Mouse (Mus musculus): ENCODE results near the gene Cage1. TPM values are rescaled to one million over a fixed set of nuclear protein-coding genes. Genes with fewer than 3 reads are reported as not detected.

Cage1 gene
- polyA plus RNA-seq, 1 experiment from 2014 or later = 3.4 TPM

DNA sequence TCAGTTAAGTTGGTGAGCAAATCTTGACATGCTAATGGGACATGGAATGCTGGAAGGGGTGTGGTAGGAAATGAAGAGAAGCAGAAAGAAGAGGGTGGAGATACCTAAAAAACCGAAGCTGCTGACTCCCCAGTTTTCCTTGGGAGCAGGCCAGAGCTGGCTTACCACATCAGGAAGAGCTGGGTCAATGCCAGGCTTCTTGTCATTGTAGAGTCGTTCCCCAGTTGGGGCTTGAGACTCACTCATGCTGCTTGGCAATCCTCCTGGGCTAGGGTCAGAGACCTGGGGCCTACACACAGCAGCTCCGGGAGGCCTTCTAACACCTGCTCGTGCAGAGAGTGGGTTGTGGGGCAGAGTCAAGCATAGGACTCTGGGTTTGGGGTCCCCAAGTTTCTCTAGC lies 34.1 kb upstream of the Cage1 start:
- Histone ChIP-seq H3K27ac (no peak overlapping the region), H3K9me3 (ENCODE audit: control insufficient read depth, low read length) (no peaks in the 10 kb centered on the region), H3K36me3 (replicated peaks; ENCODE audit: control insufficient read depth, insufficient read depth) (no peaks in the 10 kb centered on the region), H3K9ac (no peak overlapping the region), H3K27me3 (ENCODE audit: control insufficient read depth, insufficient read depth, low read length) (no peaks in the 10 kb centered on the region), H3K4me3 (replicated peaks; ENCODE audit: low read length) (no peak overlapping the region), H3K4me1 (replicated peaks; ENCODE audit: control insufficient read depth, insufficient read depth, low read length) (no peaks in the 10 kb centered on the region), H3K4me2 (replicated peaks) (no peak overlapping the region)
- ATAC-seq (ENCODE audit: low FRiP score) (no peak), DNase-seq (ENCODE audit: low spot score) (no peak)
- 77% methylated on average over 4 of the region's 4 CpGs for WGBS

- DNase-seq (ENCODE audit: low spot score) = peak; percentile 80
- no peak overlapping the region for H3K4me3 ChIP-seq (replicated peaks; ENCODE audit: low read length)
- H3K4me1 ChIP-seq (replicated peaks; ENCODE audit: control insufficient read depth, insufficient read depth, low read length) = no peaks in the 10 kb centered on the region
- H3K9me3 ChIP-seq (ENCODE audit: control insufficient read depth, low read length) = no peaks in the 10 kb centered on the region
- H3K36me3 ChIP-seq (replicated peaks; ENCODE audit: control insufficient read depth, insufficient read depth) = peaks cover 24% of the 10 kb centered on the region
- ATAC-seq (ENCODE audit: low FRiP score) = no peak; the same call in 1 of the 2 replicates
- no peaks in the 10 kb centered on the region for H3K27me3 ChIP-seq (ENCODE audit: control insufficient read depth, insufficient read depth, low read length)
- H3K27ac ChIP-seq = no peak overlapping the region
- WGBS = 76% methylated on average over 11 of the region's 11 CpGs
- no peak overlapping the region for H3K9ac ChIP-seq
- H3K4me2 ChIP-seq (replicated peaks) = no peak overlapping the region
Observed at GRCm38 (mm10) chr13:38064854-38065663, 28.2 kb upstream of the Cage1 start.

DNA sequence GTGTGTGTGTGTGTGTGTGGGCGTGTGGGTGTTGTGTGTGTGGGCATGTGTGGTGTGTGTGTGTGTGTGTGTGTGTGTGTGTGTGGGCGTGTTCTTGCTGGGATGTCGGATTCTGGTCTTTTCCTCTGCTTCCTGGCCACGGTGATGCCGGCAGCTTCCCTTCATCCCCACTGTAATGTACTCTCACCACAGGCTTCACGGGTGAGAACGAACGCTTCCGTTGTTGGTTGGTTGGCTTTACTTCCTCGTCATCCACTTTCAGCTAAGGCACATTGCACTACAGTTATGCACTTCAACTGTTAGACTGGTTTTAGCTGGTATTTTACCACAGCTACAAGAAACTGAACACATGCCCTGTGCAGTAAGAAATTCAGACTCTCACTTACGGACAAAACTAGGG lies 25.8 kb upstream of the Cage1 start:
- ATAC-seq (ENCODE audit: low FRiP score) (no peak), DNase-seq (ENCODE audit: low spot score) (no peak)
- WGBS = 94% methylated on average over 11 of the region's 11 CpGs
- Histone ChIP-seq H3K27ac (no peak overlapping the region), H3K4me2 (replicated peaks) (no peak overlapping the region), H3K36me3 (replicated peaks; ENCODE audit: control insufficient read depth, insufficient read depth) (peaks cover 47% of the 10 kb centered on the region), H3K27me3 (ENCODE audit: control insufficient read depth, insufficient read depth, low read length) (no peaks in the 10 kb centered on the region), H3K4me3 (replicated peaks; ENCODE audit: low read length) (no peak overlapping the region), H3K9me3 (ENCODE audit: control insufficient read depth, low read length) (no peaks in the 10 kb centered on the region), H3K9ac (no peak overlapping the region), H3K4me1 (replicated peaks; ENCODE audit: control insufficient read depth, insufficient read depth, low read length) (no peaks in the 10 kb centered on the region)

DNA sequence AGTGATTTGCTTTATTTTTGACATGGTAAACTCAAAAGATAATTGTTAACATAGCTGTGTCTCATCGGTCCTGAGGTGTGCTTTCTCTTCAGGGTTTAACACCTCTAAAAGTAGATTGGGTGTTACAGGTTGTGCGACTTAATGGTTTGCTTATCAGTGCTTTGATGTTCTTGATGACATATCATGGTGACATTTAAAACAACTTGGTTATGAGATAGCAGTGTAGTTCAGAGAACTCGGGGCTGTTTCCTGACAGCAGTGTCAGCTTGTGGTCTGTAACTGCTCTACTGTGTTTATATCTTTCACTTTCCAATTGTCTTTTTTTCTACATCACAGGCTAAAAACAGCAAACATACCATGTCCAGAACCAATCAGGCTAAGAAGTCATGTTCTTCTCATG lies 13.0 kb upstream of the Cage1 start:
- H3K9ac ChIP-seq = no peak overlapping the region
- no peak overlapping the region for H3K4me3 ChIP-seq (replicated peaks; ENCODE audit: low read length)
- no peaks in the 10 kb centered on the region for H3K27me3 ChIP-seq (ENCODE audit: control insufficient read depth, insufficient read depth, low read length)
- 96% methylated on average over 3 of the region's 3 CpGs for WGBS
- H3K4me2 ChIP-seq (replicated peaks) = no peak overlapping the region
- peaks cover 97% of the 10 kb centered on the region for H3K36me3 ChIP-seq (replicated peaks; ENCODE audit: control insufficient read depth, insufficient read depth)
- H3K27ac ChIP-seq = no peak overlapping the region
- ATAC-seq (ENCODE audit: low FRiP score) (no peak), DNase-seq (ENCODE audit: low spot score) (no peak)
- H3K9me3 ChIP-seq (ENCODE audit: control insufficient read depth, low read length) = no peaks in the 10 kb centered on the region
- no peaks in the 10 kb centered on the region for H3K4me1 ChIP-seq (replicated peaks; ENCODE audit: control insufficient read depth, insufficient read depth, low read length)

DNA sequence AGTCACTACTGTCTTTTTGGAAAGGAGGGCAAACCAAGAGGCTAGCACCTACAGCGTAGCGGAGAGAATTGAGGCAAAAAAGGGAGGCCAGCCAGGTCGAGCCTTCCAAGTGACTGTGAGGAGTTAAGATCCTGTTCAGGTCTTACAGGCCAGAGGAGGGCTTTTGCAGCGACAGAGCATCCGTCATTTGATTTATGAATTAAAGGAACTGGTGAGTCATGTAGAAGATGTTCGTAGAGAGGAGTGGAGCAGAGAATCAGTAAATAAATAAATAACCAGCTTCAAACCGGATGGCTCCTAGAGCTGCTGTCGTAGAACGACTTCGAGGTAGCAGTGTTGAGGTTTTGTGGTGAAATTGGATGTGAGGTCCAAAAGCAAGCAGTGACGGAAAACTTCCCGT lies 942 bp upstream of the Cage1 start:
- 56% methylated on average over 12 of the region's 12 CpGs for whole genome bisulfite sequencing
- no peak for DNase-seq (ENCODE audit: low spot score)
- no peak for ATAC-seq (ENCODE audit: low FRiP score)

DNA sequence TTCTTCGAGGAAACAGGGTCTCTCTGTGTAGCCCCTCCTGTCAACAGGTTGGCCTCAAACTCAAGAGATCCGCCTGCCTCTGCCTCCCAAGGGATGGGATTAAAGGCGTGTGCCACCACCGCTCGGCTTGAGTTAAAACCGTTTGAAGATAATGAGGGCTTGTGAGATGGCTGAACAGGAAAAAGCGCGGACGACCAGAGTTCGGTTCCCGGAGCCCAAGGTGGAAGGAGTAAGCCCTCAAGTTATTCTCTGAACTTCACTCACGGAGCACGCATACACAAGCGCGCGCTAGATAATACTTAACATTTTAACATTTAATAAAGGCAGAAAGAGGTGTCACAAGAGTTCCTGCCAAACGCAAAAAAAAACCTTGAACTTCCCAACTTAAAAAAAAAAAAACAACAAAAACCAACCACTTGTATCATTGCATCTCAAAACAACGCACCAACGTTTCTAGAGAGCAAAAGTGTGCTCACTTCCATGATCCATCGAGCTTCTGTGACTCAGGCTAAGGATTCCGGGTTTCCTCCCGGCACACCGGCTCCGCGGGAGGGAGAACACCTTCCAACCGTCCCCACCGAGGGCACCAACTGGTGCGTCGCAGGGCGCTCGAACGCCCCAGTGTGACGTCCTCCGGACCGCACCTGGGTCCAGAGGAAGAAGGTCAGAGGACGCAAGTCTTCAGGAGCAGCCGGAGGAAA lies 376 bp downstream of the Cage1 start, which contains the start of gene Riok1:
Riok1 (plus strand) TSS at position 653 of the 701 bp plus-strand sequence.
- no peak for DNase-seq (ENCODE audit: low spot score)
- peak within 1 kb of the TSS; percentile 91 for H3K4me2 ChIP-seq (replicated peaks)
- H3K36me3 ChIP-seq (replicated peaks; ENCODE audit: control insufficient read depth, insufficient read depth) = peaks cover 20% of the 10 kb centered on the region
- peaks cover 21% of the 10 kb centered on the region for H3K4me1 ChIP-seq (replicated peaks; ENCODE audit: control insufficient read depth, insufficient read depth, low read length)
- peak within 1 kb of the TSS; percentile 81 for H3K9ac ChIP-seq
- no peaks in the 10 kb centered on the region for H3K9me3 ChIP-seq (ENCODE audit: control insufficient read depth, low read length)
- ATAC-seq (ENCODE audit: low FRiP score) = peak; percentile 57; the same call in 1 of the 2 replicates
- H3K27me3 ChIP-seq (ENCODE audit: control insufficient read depth, insufficient read depth, low read length) = no peaks in the 10 kb centered on the region
- 12% methylated on average over 37 of the region's 37 CpGs for WGBS
- peak within 1 kb of the TSS; percentile 72 for H3K4me3 ChIP-seq (replicated peaks; ENCODE audit: low read length)
- H3K27ac ChIP-seq = peak within 1 kb of the TSS; percentile 84

More for the DNA sequence above, 942 bp upstream of the Cage1 start:
- H3K36me3 ChIP-seq (replicated peaks; ENCODE audit: control insufficient read depth, insufficient read depth) = peaks cover 34% of the 10 kb centered on the region
- H3K9me3 ChIP-seq (ENCODE audit: control insufficient read depth, low read length) = no peaks in the 10 kb centered on the region
- no peak overlapping the region for H3K27ac ChIP-seq
- H3K4me1 ChIP-seq (replicated peaks; ENCODE audit: control insufficient read depth, insufficient read depth, low read length) = peaks cover 21% of the 10 kb centered on the region
- peak overlapping the region; percentile 91 for H3K4me2 ChIP-seq (replicated peaks)
- H3K27me3 ChIP-seq (ENCODE audit: control insufficient read depth, insufficient read depth, low read length) = no peaks in the 10 kb centered on the region
- H3K4me3 ChIP-seq (replicated peaks; ENCODE audit: low read length) = peak overlapping the region; percentile 72
- peak overlapping the region; percentile 81 for H3K9ac ChIP-seq

- Histone ChIP-seq H3K27ac (no peak overlapping the region), H3K36me3 (replicated peaks; ENCODE audit: control insufficient read depth, insufficient read depth) (no peaks in the 10 kb centered on the region), H3K9ac (no peak overlapping the region), H3K4me3 (replicated peaks; ENCODE audit: low read length) (no peak overlapping the region), H3K4me2 (replicated peaks) (no peak overlapping the region), H3K9me3 (ENCODE audit: control insufficient read depth, low read length) (no peaks in the 10 kb centered on the region), H3K4me1 (replicated peaks; ENCODE audit: control insufficient read depth, insufficient read depth, low read length) (no peaks in the 10 kb centered on the region), H3K27me3 (ENCODE audit: control insufficient read depth, insufficient read depth, low read length) (no peaks in the 10 kb centered on the region)
- 88% methylated on average over 4 of the region's 4 CpGs for WGBS
- DNase-seq (ENCODE audit: low spot score) (no peak), ATAC-seq (ENCODE audit: low FRiP score) (no peak)
Observed at GRCm38 (mm10) chr13:38028407-38028806, 8.5 kb downstream of the Cage1 start.

- WGBS = 67% methylated on average over 6 of the region's 6 CpGs
- Histone ChIP-seq H3K36me3 (replicated peaks; ENCODE audit: control insufficient read depth, insufficient read depth) (no peaks in the 10 kb centered on the region), H3K27me3 (ENCODE audit: control insufficient read depth, insufficient read depth, low read length) (no peaks in the 10 kb centered on the region)
Observed at GRCm38 (mm10) chr13:38027618-38028248, 9.1 kb downstream of the Cage1 start.

DNA sequence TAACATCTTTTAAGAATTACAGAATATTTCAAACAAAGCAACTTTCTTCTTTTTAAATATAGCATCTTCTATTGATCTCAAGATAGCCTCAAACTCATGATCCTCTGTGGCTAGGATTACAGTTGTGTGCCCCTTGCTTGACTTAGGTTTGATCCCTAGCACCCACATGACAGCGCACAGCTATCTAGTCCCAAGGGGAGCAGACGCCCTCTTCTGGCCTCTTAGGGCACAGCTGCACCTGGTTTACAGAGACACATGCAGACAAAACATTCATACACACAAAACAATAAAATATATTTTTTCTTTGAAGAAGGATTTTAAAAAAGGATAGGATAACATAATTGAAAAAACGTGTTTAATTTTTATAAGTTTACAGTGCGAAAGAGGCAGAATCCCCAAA lies 11.0 kb downstream of the Cage1 start:
- Histone ChIP-seq H3K4me1 (replicated peaks; ENCODE audit: control insufficient read depth, insufficient read depth, low read length) (no peaks in the 10 kb centered on the region), H3K36me3 (replicated peaks; ENCODE audit: control insufficient read depth, insufficient read depth) (no peaks in the 10 kb centered on the region), H3K4me3 (replicated peaks; ENCODE audit: low read length) (no peak overlapping the region), H3K27me3 (ENCODE audit: control insufficient read depth, insufficient read depth, low read length) (no peaks in the 10 kb centered on the region), H3K27ac (no peak overlapping the region), H3K9me3 (ENCODE audit: control insufficient read depth, low read length) (no peaks in the 10 kb centered on the region), H3K4me2 (replicated peaks) (no peak overlapping the region), H3K9ac (no peak overlapping the region)
- DNase-seq (ENCODE audit: low spot score) (no peak), ATAC-seq (ENCODE audit: low FRiP score) (no peak)
- 41% methylated on average over 4 of the region's 4 CpGs for WGBS

More at GRCm38 (mm10) chr13:38027618-38028248, 9.1 kb downstream of the Cage1 start:
- Histone ChIP-seq H3K9ac (no peak overlapping the region), H3K9me3 (ENCODE audit: control insufficient read depth, low read length) (no peaks in the 10 kb centered on the region), H3K4me1 (replicated peaks; ENCODE audit: control insufficient read depth, insufficient read depth, low read length) (no peaks in the 10 kb centered on the region), H3K27ac (no peak overlapping the region), H3K4me3 (replicated peaks; ENCODE audit: low read length) (no peak overlapping the region), H3K4me2 (replicated peaks) (no peak overlapping the region)
- DNase-seq (ENCODE audit: low spot score) (no peak), ATAC-seq (ENCODE audit: low FRiP score) (no peak)

Data from hindbrain, embryonic 14.5 days (tissue).